Mouse (Mus musculus): Measurements from ENCODE around the gene Esp15. TPM values are rescaled to one million over a fixed set of nuclear protein-coding genes. Genes with fewer than 3 reads are reported as not detected.
"Not testable (repeated sequence)": the region's sequence is repeated elsewhere in the genome, so short reads cannot be mapped to it uniquely, and the experiment has no call there.

The Esp15 gene
- not detected for total RNA-seq (2021)
- long read RNA-seq, experiment 1: 0 reads
- long read RNA-seq, experiment 2: 0 reads

- DNase-seq: not testable (repeated sequence)
Observed at GRCm38 (mm10) chr17:39640654-39641053, at the start of gene Esp15. TSS of gene Esp15 (plus strand) at chr17:39640954.

GRCm38 (mm10) chr17:39591550-39591949 lies 49.2 kb upstream of the Esp15 start:
- no peak for DNase-seq

Other genes starting within 250 kb of the Esp15 start
- not detected for gene Esp18, start 234.6 kb upstream of the Esp15 start, total RNA-seq (2021)
- gene Esp16, start 104.8 kb upstream of the Esp15 start, total RNA-seq (2021): not detected